Mouse (Mus musculus) CH12.LX (cell line): ENCODE measurements at regions not wholly inside any gene's neighbourhood (a gene's known extent, or its start where the extent isn't known, plus 50 kb on each side); places are given as distances from the start of the nearest gene placed in this dataset.

Experiments used
- DNase-seq: peaks from one replicate; pipeline ENCODE4 v3.0.0-alpha.2; 2013; ENCODE audit errors: extremely low read depth
- H3K27ac ChIP-seq: 2 replicates; pipeline ENCODE4 v1.5.1; 2012; ENCODE audit warnings: low read depth, mild to moderate bottlenecking, control low read depth, moderate library complexity; ENCODE audit not compliant: insufficient read depth
- H3K27me3 ChIP-seq: replicated peaks from 2 replicates; pipeline ENCODE3; 2012; ENCODE audit warnings: inconsistent platforms
- H3K36me3 ChIP-seq, 2 experiments: replicated peaks in 1 of 2; 2 replicates each; pipeline versions ENCODE3 to v1.6.1; 2012; ENCODE audit warnings: inconsistent platforms in 1 of 2, low read length in 1 of 2, mild to moderate bottlenecking in 1 of 2, mixed read lengths in 1 of 2, moderate library complexity in 1 of 2; ENCODE audit not compliant: control insufficient read depth in 1 of 2, insufficient read depth in 1 of 2
- H3K4me1 ChIP-seq, 2 experiments: 2 replicates each; pipeline ENCODE4 v1.6.1; 2012; ENCODE audit warnings: inconsistent platforms in 1 of 2, moderate library complexity in 1 of 2; ENCODE audit not compliant: insufficient read depth in 2 of 2, control insufficient read depth in 1 of 2
- H3K4me2 ChIP-seq: 2 replicates; pipeline ENCODE4 v1.6.1; 2012; ENCODE audit warnings: low read depth, mild to moderate bottlenecking, control low read depth; ENCODE audit not compliant: poor library complexity, insufficient read depth, severe bottlenecking
- H3K4me3 ChIP-seq, 3 experiments: fragments of 150-350 bp in 1 of 3; sonication (generic) in 1 of 3; replicated peaks in 1 of 3; 2 replicates each; pipeline versions ENCODE3 to v1.5.1; 2011 to 2012; ENCODE audit warnings: low read depth in 2 of 3, low read length in 2 of 3, mild to moderate bottlenecking in 2 of 3, moderate library complexity in 2 of 3, control low read depth in 1 of 3, improper control_type of control experiment in 1 of 3, inconsistent platforms in 1 of 3, mixed read lengths in 1 of 3; ENCODE audit not compliant: poor library complexity in 1 of 3
- H3K79me2 ChIP-seq: replicated peaks from 2 replicates; pipeline ENCODE4 v1.6.1; 2012; ENCODE audit warnings: mild to moderate bottlenecking, moderate library complexity; ENCODE audit not compliant: control insufficient read depth, poor library complexity, insufficient read depth, severe bottlenecking; ENCODE audit errors: extremely low read depth
- H3K9ac ChIP-seq: 2 replicates; pipeline ENCODE4 v1.6.1; 2012; ENCODE audit warnings: low read depth, mild to moderate bottlenecking, control low read depth, moderate library complexity; ENCODE audit not compliant: insufficient read depth
- H3K9me3 ChIP-seq: replicated peaks from 2 replicates; pipeline ENCODE3; 2012; ENCODE audit warnings: low read length, inconsistent platforms, mixed read lengths
- E2F4 ChIP-seq: IDR thresholded peaks from 2 replicates; pipeline ENCODE4 v1.6.1; 2011; ENCODE audit warnings: low read depth, low read length, improper control_type of control experiment; ENCODE audit not compliant: insufficient replicate concordance
- EP300 ChIP-seq: IDR thresholded peaks from 2 replicates; pipeline ENCODE4 v1.6.1; 2011; ENCODE audit warnings: low read length, improper control_type of control experiment
- ETS1 ChIP-seq: conservative IDR thresholded peaks from 2 replicates; pipeline ENCODE4 v1.6.1; 2012; ENCODE audit warnings: low read depth, mild to moderate bottlenecking, inconsistent platforms, low read length, improper control_type of control experiment, moderate library complexity
- GABPA ChIP-seq: IDR thresholded peaks from 2 replicates; pipeline ENCODE4 v1.6.1; 2012; ENCODE audit warnings: low read depth, low read length, improper control_type of control experiment, inconsistent platforms; ENCODE audit not compliant: insufficient replicate concordance
- JUND ChIP-seq: conservative IDR thresholded peaks from 2 replicates; pipeline ENCODE4 v1.6.1; 2011; ENCODE audit warnings: low read depth, low read length, improper control_type of control experiment
- NRF1 ChIP-seq: IDR thresholded peaks from 2 replicates; pipeline ENCODE4 v1.6.1; 2014; ENCODE audit warnings: low read depth, mild to moderate bottlenecking, inconsistent platforms, low read length, improper control_type of control experiment, moderate library complexity
- PAX5 ChIP-seq: IDR thresholded peaks from 2 replicates; pipeline ENCODE4 v1.6.1; 2012; ENCODE audit warnings: low read length, inconsistent platforms, mixed read lengths
- POLR2A ChIP-seq: IDR thresholded peaks from 2 replicates; pipeline ENCODE4 v1.6.1; 2011; ENCODE audit warnings: low read depth, mild to moderate bottlenecking, improper control_type of control experiment, low read length
- POLR2AphosphoS2 ChIP-seq: IDR thresholded peaks from 2 replicates; pipeline ENCODE4 v1.6.1; 2011; ENCODE audit warnings: low read depth, low read length, improper control_type of control experiment
- RAD21 ChIP-seq: IDR thresholded peaks from 2 replicates; pipeline ENCODE4 v1.6.1; 2011; ENCODE audit warnings: low read depth, mild to moderate bottlenecking, low read length, improper control_type of control experiment, moderate library complexity
- SIN3A ChIP-seq: IDR thresholded peaks from 2 replicates; pipeline ENCODE4 v1.6.1; 2012; ENCODE audit warnings: low read length, improper control_type of control experiment, inconsistent platforms
- TCF12 ChIP-seq: IDR thresholded peaks from 2 replicates; pipeline ENCODE4 v1.6.1; 2014; ENCODE audit warnings: low read depth, mild to moderate bottlenecking, inconsistent platforms, low read length, improper control_type of control experiment
- UBTF ChIP-seq: IDR thresholded peaks from 2 replicates; pipeline ENCODE4 v1.6.1; 2012; ENCODE audit warnings: low read depth, mild to moderate bottlenecking, inconsistent platforms, low read length, improper control_type of control experiment, moderate library complexity
- USF1 ChIP-seq: IDR thresholded peaks from 2 replicates; pipeline ENCODE4 v1.6.1; 2014; ENCODE audit warnings: low read depth, mild to moderate bottlenecking, inconsistent platforms, low read length, improper control_type of control experiment
- USF2 ChIP-seq: conservative IDR thresholded peaks from 2 replicates; pipeline ENCODE4 v1.6.1; 2011; ENCODE audit warnings: low read depth, low read length, improper control_type of control experiment
- ZC3H11A ChIP-seq: IDR thresholded peaks from 2 replicates; pipeline ENCODE4 v1.6.1; 2012; ENCODE audit warnings: low read depth, mild to moderate bottlenecking, inconsistent platforms, low read length, improper control_type of control experiment
- ZMIZ1 ChIP-seq: IDR thresholded peaks from 2 replicates; pipeline ENCODE4 v1.6.1; 2012; ENCODE audit warnings: low read depth, mild to moderate bottlenecking, inconsistent platforms, low read length, improper control_type of control experiment
- ZNF384 ChIP-seq: IDR thresholded peaks from 2 replicates; pipeline ENCODE4 v1.6.1; 2012; ENCODE audit warnings: low read depth, low read length, improper control_type of control experiment, inconsistent platforms
- dilution Hi-C: fragments of 300-500 bp; cut with MboI; formaldehyde crosslinking; loops from 2 replicates; pipeline ENCODE4 v1.14.3; 2020; ENCODE audit warnings: low sequenced_read_pairs; ENCODE audit not compliant: extremely low pct_unique_long_range_greater_than_20kb, extremely low pct_ligation_motif_present
- in situ Hi-C: fragments of 300-500 bp; cut with MboI; formaldehyde crosslinking; loops from 3 replicates; pipeline ENCODE4 v1.14.3; 2019; ENCODE audit warnings: low sequenced_read_pairs, low pct_ligation_motif_present, low pct_unique_long_range_greater_than_20kb, mixed read lengths

- Histone ChIP-seq H3K4me3 (no peak overlapping the region), H3K4me1 (peaks cover 17 to 51% of the 10 kb centered on the region in 2 experiments), H3K27me3 (no peaks in the 10 kb centered on the region), H3K9me3 (peaks cover 8% of the 10 kb centered on the region)
- dilution Hi-C loops, result no loop called here
- TF ChIP-seq POLR2AphosphoS2 (no peak), NRF1 (no peak), RAD21 (no peak), POLR2A (no peak), USF2 (no peak), ZNF384 (no peak)
- TF ChIP-seq, all 38 proteins: peak for 0
- Histone ChIP-seq H3K36me3 (no peaks in the 10 kb centered on the region), H3K4me2 (no peak overlapping the region), H3K9ac (no peak overlapping the region), H3K27ac (no peak overlapping the region), H3K79me2 (no peaks in the 10 kb centered on the region)
- DNase-seq, result no peak
- in situ Hi-C loops, result loop anchor here (10.0 kb wide), 1 partner anchor 122 kb away; no protein-coding TSS in a partner anchor
Observed at GRCm38 (mm10) chr8:34612396-34612795, 500.9 kb upstream of the Gm10131 start.

GRCm38 (mm10) chr8:34610186-34610585, 498.6 kb upstream of the Gm10131 start:
- no peak for DNase-seq
- Histone ChIP-seq H3K27ac (no peak overlapping the region), H3K4me2 (no peak overlapping the region), H3K27me3 (no peaks in the 10 kb centered on the region), H3K4me1 (peaks cover 21 to 49% of the 10 kb centered on the region in 2 experiments), H3K4me3 (no peak overlapping the region), H3K36me3 (no peaks in the 10 kb centered on the region), H3K9me3 (peaks cover 8% of the 10 kb centered on the region), H3K9ac (no peak overlapping the region), H3K79me2 (no peaks in the 10 kb centered on the region)
- dilution Hi-C loops, result no loop called here
- in situ Hi-C loops, result loop anchor here (10.0 kb wide), 1 partner anchor 125 kb away; no protein-coding TSS in a partner anchor
- TF ChIP-seq USF1, result no peak
- TF ChIP-seq EP300, result no peak
- no peak for TF ChIP-seq RAD21
- TF ChIP-seq JUND, result no peak
- no peak for TF ChIP-seq GABPA
- TF ChIP-seq SIN3A, result no peak
- no peak for TF ChIP-seq UBTF
- no peak for TF ChIP-seq ZC3H11A
- no peak for TF ChIP-seq ZMIZ1
- no peak for TF ChIP-seq TCF12
- TF ChIP-seq ETS1, result no peak
- TF ChIP-seq E2F4, result no peak
- TF ChIP-seq PAX5, result no peak
